Mouse (Mus musculus) limb, embryonic 12.5 days (tissue): ENCODE data around the gene Nfix. TPM values are rescaled to one million over a fixed set of nuclear protein-coding genes. Genes with fewer than 3 reads are reported as not detected.

Experiments used
- ATAC-seq: fragments of 200-750 bp; cut with Nextera tagmentation; 2 replicates; pipeline ENCODE4 v1.8.0; 2017; ENCODE audit warnings: low read depth, moderate TSS enrichment; ENCODE audit not compliant: insufficient number of reproducible peaks, insufficient read depth, low FRiP score, low TSS enrichment
- H3K27ac ChIP-seq: fragments of 300-500 bp; sonication (generic); 2 replicates; pipeline ENCODE4 v1.5.1; 2016; ENCODE audit warnings: mild to moderate bottlenecking, moderate library complexity
- H3K27me3 ChIP-seq: fragments of 300-500 bp; sonication (generic); 2 replicates; pipeline ENCODE4 v1.6.1; 2016; ENCODE audit warnings: mild to moderate bottlenecking, moderate library complexity
- H3K36me3 ChIP-seq: fragments of 300-500 bp; sonication (generic); 2 replicates; pipeline ENCODE4 v1.6.1; 2016; ENCODE audit warnings: mild to moderate bottlenecking, moderate library complexity
- H3K4me1 ChIP-seq: fragments of 300-500 bp; sonication (generic); replicated peaks from 2 replicates; pipeline ENCODE4 v1.6.1; 2016
- H3K4me2 ChIP-seq: fragments of 300-500 bp; sonication (generic); 2 replicates; pipeline ENCODE4 v1.6.1; 2016; ENCODE audit warnings: mild to moderate bottlenecking, moderate library complexity
- H3K4me3 ChIP-seq: fragments of 300-500 bp; sonication (generic); replicated peaks from 2 replicates; pipeline ENCODE4 v1.5.1; 2016; ENCODE audit warnings: mild to moderate bottlenecking
- H3K9ac ChIP-seq: fragments of 300-500 bp; sonication (generic); replicated peaks from 2 replicates; pipeline ENCODE4 v1.6.1; 2016; ENCODE audit warnings: mild to moderate bottlenecking, moderate library complexity
- H3K9me3 ChIP-seq: fragments of 300-500 bp; sonication (generic); 2 replicates; pipeline ENCODE4 v1.6.1; 2016; ENCODE audit warnings: mild to moderate bottlenecking, moderate library complexity
- WGBS: fragments of 180-500 bp; shearing (Covaris S2); methylation state at CpG from one replicate; pipeline ENCODE4 v1.1.7; 2016; 5-methylcytosine and 5-hydroxymethylcytosine counted together
- polyA plus RNA-seq: library from polyadenylated mRNA; unstranded; fragments of >200 nt; fragmentation: Nextera tagmentation; extraction: Ambion mirVana; gene quantifications from 2 replicates; pipeline ENCODE4 v1.2.1, GENCODE M21; 2016

The Nfix gene
- polyA plus RNA-seq, 1 experiment from 2014 or later: 14.5 TPM

- H3K4me2 ChIP-seq: no peak overlapping the region
- H3K27me3 ChIP-seq: peaks cover 27% of the 10 kb centered on the region
- H3K36me3 ChIP-seq: peaks cover 62% of the 10 kb centered on the region
- ATAC-seq: no peak
- no peaks in the 10 kb centered on the region for H3K9me3 ChIP-seq
- WGBS: 71% methylated on average over 5 of the region's 5 CpGs
- H3K27ac ChIP-seq: peak overlapping the region; percentile 25; the same call in 1 of the 2 replicates
- H3K4me1 ChIP-seq: peaks cover 84% of the 10 kb centered on the region
- H3K9ac ChIP-seq: no peak overlapping the region
- no peak overlapping the region for H3K4me3 ChIP-seq
These were observed 81.0 kb downstream of the Nfix start for GRCm38 (mm10) chr8:84718959-84719690.

- H3K4me1 ChIP-seq: peaks cover 84% of the 10 kb centered on the region
- peak overlapping the region; percentile 25; the same call in 1 of the 2 replicates for H3K27ac ChIP-seq
- no peak overlapping the region for H3K4me3 ChIP-seq
- H3K27me3 ChIP-seq: peaks cover 28% of the 10 kb centered on the region
- 88% methylated on average over 5 of the region's 5 CpGs for WGBS
- no peak overlapping the region for H3K4me2 ChIP-seq
- H3K36me3 ChIP-seq: peaks cover 62% of the 10 kb centered on the region
- H3K9ac ChIP-seq: no peak overlapping the region
- ATAC-seq: no peak
- no peaks in the 10 kb centered on the region for H3K9me3 ChIP-seq
These were observed 81.7 kb downstream of the Nfix start for GRCm38 (mm10) chr8:84718476-84718875.

GRCm38 (mm10) chr8:84716790-84717189, 83.4 kb downstream of the Nfix start:
- Histone ChIP-seq H3K4me3 (no peak overlapping the region), H3K4me2 (no peak overlapping the region), H3K4me1 (peaks cover 84% of the 10 kb centered on the region), H3K27me3 (peaks cover 28% of the 10 kb centered on the region), H3K36me3 (peaks cover 62% of the 10 kb centered on the region), H3K9me3 (no peaks in the 10 kb centered on the region), H3K27ac (peak overlapping the region; percentile 84), H3K9ac (no peak overlapping the region)
- no peak for ATAC-seq
- 69% methylated on average over 11 of the region's 11 CpGs for WGBS

- peaks cover 84% of the 10 kb centered on the region for H3K4me1 ChIP-seq
- no peak overlapping the region for H3K9ac ChIP-seq
- no peak overlapping the region for H3K4me3 ChIP-seq
- peak overlapping the region; percentile 19 for H3K4me2 ChIP-seq
- H3K36me3 ChIP-seq: peaks cover 57% of the 10 kb centered on the region
- peaks cover 28% of the 10 kb centered on the region for H3K27me3 ChIP-seq
- H3K27ac ChIP-seq: peak overlapping the region; percentile 79
- 8% methylated on average over 27 of the region's 27 CpGs for WGBS
- ATAC-seq: no peak
- H3K9me3 ChIP-seq: no peaks in the 10 kb centered on the region
These were observed 84.2 kb downstream of the Nfix start for GRCm38 (mm10) chr8:84715893-84716468.

GRCm38 (mm10) chr8:84714161-84714560, 86.0 kb downstream of the Nfix start:
- 63% methylated on average over 4 of the region's 4 CpGs for WGBS
- no peak for ATAC-seq
- Histone ChIP-seq H3K27ac (peak overlapping the region; percentile 97), H3K27me3 (peaks cover 23% of the 10 kb centered on the region), H3K4me2 (0 out of 2 replicates have a peak overlapping the region, but pooled peaks have one; percentile 13), H3K4me3 (no peak overlapping the region), H3K9me3 (no peaks in the 10 kb centered on the region), H3K9ac (peak overlapping the region; percentile 14; the same call in 1 of the 2 replicates), H3K36me3 (peaks cover 43% of the 10 kb centered on the region), H3K4me1 (peaks cover 90% of the 10 kb centered on the region)

GRCm38 (mm10) chr8:84713381-84713780, 86.8 kb downstream of the Nfix start:
- peaks cover 89% of the 10 kb centered on the region for H3K4me1 ChIP-seq
- peak overlapping the region; percentile 97 for H3K27ac ChIP-seq
- no peak overlapping the region for H3K4me3 ChIP-seq
- H3K4me2 ChIP-seq: peak overlapping the region; percentile 20; the same call in 1 of the 2 replicates
- no peak for ATAC-seq
- H3K9ac ChIP-seq: peak overlapping the region; percentile 8; the same call in 1 of the 2 replicates
- H3K9me3 ChIP-seq: no peaks in the 10 kb centered on the region
- peaks cover 39% of the 10 kb centered on the region for H3K36me3 ChIP-seq
- WGBS: 38% methylated on average over 4 of the region's 4 CpGs
- H3K27me3 ChIP-seq: peaks cover 23% of the 10 kb centered on the region

GRCm38 (mm10) chr8:84712759-84713120, 87.4 kb downstream of the Nfix start:
- ATAC-seq: peak; percentile 14; the same call in 1 of the 2 replicates
- Histone ChIP-seq H3K27ac (peak overlapping the region; percentile 97), H3K9ac (0 out of 2 replicates have a peak overlapping the region, but pooled peaks have one; percentile 28), H3K36me3 (peaks cover 41% of the 10 kb centered on the region), H3K27me3 (peaks cover 29% of the 10 kb centered on the region), H3K9me3 (no peaks in the 10 kb centered on the region), H3K4me1 (peaks cover 93% of the 10 kb centered on the region), H3K4me2 (peak overlapping the region; percentile 40; the same call in 1 of the 2 replicates), H3K4me3 (no peak overlapping the region)
- 15% methylated on average over 3 of the region's 3 CpGs for WGBS

- Histone ChIP-seq H3K4me3 (0 out of 2 replicates have a peak overlapping the region, but pooled peaks have one; percentile 10), H3K27me3 (peaks cover 35% of the 10 kb centered on the region), H3K36me3 (peaks cover 38% of the 10 kb centered on the region), H3K9ac (peak overlapping the region; percentile 28; the same call in 1 of the 2 replicates), H3K27ac (peak overlapping the region; percentile 97), H3K9me3 (no peaks in the 10 kb centered on the region), H3K4me1 (peaks cover 93% of the 10 kb centered on the region), H3K4me2 (peak overlapping the region; percentile 40)
- peak; percentile 86 for ATAC-seq
- 8% methylated on average over 11 of the region's 11 CpGs for WGBS
These were observed 88.0 kb downstream of the Nfix start for GRCm38 (mm10) chr8:84711933-84712758.

- Histone ChIP-seq H3K9ac (0 out of 2 replicates have a peak overlapping the region, but pooled peaks have one; percentile 28), H3K36me3 (peaks cover 38% of the 10 kb centered on the region), H3K27me3 (peaks cover 44% of the 10 kb centered on the region), H3K27ac (peak overlapping the region; percentile 97), H3K9me3 (no peaks in the 10 kb centered on the region), H3K4me2 (no peak overlapping the region), H3K4me1 (peaks cover 93% of the 10 kb centered on the region), H3K4me3 (no peak overlapping the region)
- 53% methylated on average over 3 of the region's 3 CpGs for WGBS
- no peak for ATAC-seq
These were observed 88.8 kb downstream of the Nfix start for GRCm38 (mm10) chr8:84711312-84711711.

- no peak overlapping the region for H3K9ac ChIP-seq
- no peak for ATAC-seq
- peak overlapping the region; percentile 66 for H3K27ac ChIP-seq
- WGBS: 100% methylated on average over 1 of the region's 1 CpGs
- peaks cover 34% of the 10 kb centered on the region for H3K36me3 ChIP-seq
- no peak overlapping the region for H3K4me3 ChIP-seq
- H3K4me2 ChIP-seq: no peak overlapping the region
- H3K4me1 ChIP-seq: peaks cover 93% of the 10 kb centered on the region
- peaks cover 46% of the 10 kb centered on the region for H3K27me3 ChIP-seq
- no peaks in the 10 kb centered on the region for H3K9me3 ChIP-seq
These were observed 90.2 kb downstream of the Nfix start for GRCm38 (mm10) chr8:84709931-84710330.
